Mouse (Mus musculus): ENCODE results near the gene Aldh3a1. TPM values are rescaled to one million over a fixed set of nuclear protein-coding genes. Genes with fewer than 3 reads are reported as not detected.
A peak's percentile ranks its signal among the peaks of the same experiment; 100 is the strongest.
"Not testable (repeated sequence)": the region's sequence is repeated elsewhere in the genome, so short reads cannot be mapped to it uniquely, and the experiment has no call there.

Gene Aldh3a1
- polyA plus RNA-seq, 1 experiment from 2014 or later = not detected

- no peak for ATAC-seq (ENCODE audit: insufficient read depth, low FRiP score, low TSS enrichment)
- DNase-seq (ENCODE audit: low spot score) = no peak
- Histone ChIP-seq H3K9me3 (ENCODE audit: control insufficient read depth, low read length) (no peaks in the 10 kb centered on the region), H3K4me2 (ENCODE audit: low read depth) (no peak overlapping the region), H3K36me3 (ENCODE audit: control insufficient read depth, insufficient read depth, low read length) (peaks cover 18% of the 10 kb centered on the region), H3K27me3 (ENCODE audit: control insufficient read depth, insufficient read depth, low read length) (no peaks in the 10 kb centered on the region), H3K9ac (ENCODE audit: low read length) (no peak overlapping the region), H3K4me3 (ENCODE audit: low read depth, low read length) (no peak overlapping the region), H3K27ac (ENCODE audit: low read depth, low read length) (no peak overlapping the region), H3K4me1 (ENCODE audit: control insufficient read depth, insufficient read depth, low read length) (peaks cover 10% of the 10 kb centered on the region)
- 95% methylated on average over 5 of the region's 5 CpGs for WGBS
Observed at GRCm38 (mm10) chr11:61170184-61170583, 37.2 kb upstream of the Aldh3a1 start.

DNA sequence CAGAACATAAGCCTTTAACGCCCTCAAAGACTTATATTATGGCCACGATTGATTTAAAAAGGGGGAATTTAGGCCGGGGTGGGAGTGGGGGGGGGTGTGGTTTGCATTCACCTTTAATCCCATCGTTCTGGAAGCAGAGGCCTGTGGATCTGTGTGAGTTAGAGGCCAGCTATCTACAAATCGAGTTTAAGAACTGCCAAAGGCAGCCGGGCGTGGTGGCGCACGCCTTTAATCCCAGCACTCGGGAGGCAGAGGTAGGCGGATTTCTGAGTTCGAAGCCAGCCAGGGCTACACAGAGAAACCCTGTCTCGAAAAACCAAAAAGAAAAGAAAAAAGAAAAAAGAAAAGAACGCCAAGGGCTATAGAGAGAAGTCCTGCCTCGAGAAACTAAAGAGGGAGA lies 33.9 kb upstream of the Aldh3a1 start:
- H3K27me3 ChIP-seq (ENCODE audit: control insufficient read depth, insufficient read depth, low read length); H3K4me1 ChIP-seq (ENCODE audit: control insufficient read depth, insufficient read depth, low read length); H3K27ac ChIP-seq (ENCODE audit: low read depth, low read length); H3K36me3 ChIP-seq (ENCODE audit: control insufficient read depth, insufficient read depth, low read length); H3K9me3 ChIP-seq (ENCODE audit: control insufficient read depth, low read length); H3K9ac ChIP-seq (ENCODE audit: low read length); ATAC-seq (ENCODE audit: insufficient read depth, low FRiP score, low TSS enrichment): not testable (repeated sequence)
- Histone ChIP-seq H3K4me3 (ENCODE audit: low read depth, low read length) (peak overlapping the region; percentile 99), H3K4me2 (ENCODE audit: low read depth) (peak overlapping the region; percentile 70)
- 49% methylated on average over 15 of the region's 15 CpGs for WGBS
- DNase-seq (ENCODE audit: low spot score) = peak; percentile 8

DNA sequence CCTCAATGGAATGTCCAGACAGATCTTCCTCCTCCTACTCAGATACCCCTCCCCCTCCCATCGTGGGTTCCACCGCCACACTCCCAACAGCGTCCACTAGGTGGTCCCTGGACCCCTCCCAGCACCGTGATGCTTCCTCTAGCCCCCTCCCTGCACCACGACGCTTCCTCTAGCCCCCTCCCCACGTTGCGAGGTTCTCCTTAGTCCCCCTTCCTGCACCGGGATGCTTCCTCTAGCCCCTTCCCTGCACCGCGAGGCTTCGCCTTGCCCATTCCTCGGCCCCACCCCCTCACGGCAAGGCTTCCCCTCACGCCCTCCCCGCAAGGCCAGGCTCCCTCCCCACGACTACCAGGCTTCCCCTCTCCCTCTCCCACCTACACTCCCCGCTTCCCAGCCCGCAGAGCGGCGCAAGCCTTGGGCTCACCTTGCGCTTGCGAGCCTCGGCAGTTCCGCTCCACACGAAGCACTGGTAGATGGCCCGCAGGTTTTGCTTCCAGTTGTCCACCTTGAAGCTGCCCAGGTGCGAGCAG lies 33.0 kb upstream of the Aldh3a1 start:
- Histone ChIP-seq H3K36me3 (ENCODE audit: control insufficient read depth, insufficient read depth, low read length) (peaks cover 2% of the 10 kb centered on the region; the same call in 1 of the 2 replicates), H3K27ac (ENCODE audit: low read depth, low read length) (peak overlapping the region; percentile 91), H3K27me3 (ENCODE audit: control insufficient read depth, insufficient read depth, low read length) (no peaks in the 10 kb centered on the region), H3K4me3 (ENCODE audit: low read depth, low read length) (peak overlapping the region; percentile 99), H3K9ac (ENCODE audit: low read length) (peak overlapping the region; percentile 99), H3K9me3 (ENCODE audit: control insufficient read depth, low read length) (no peaks in the 10 kb centered on the region), H3K4me2 (ENCODE audit: low read depth) (peak overlapping the region; percentile 70), H3K4me1 (ENCODE audit: control insufficient read depth, insufficient read depth, low read length) (peaks cover 10% of the 10 kb centered on the region)
- ATAC-seq (ENCODE audit: insufficient read depth, low FRiP score, low TSS enrichment) = peak; percentile 49
- 0% methylated on average over 28 of the region's 28 CpGs for WGBS
- DNase-seq (ENCODE audit: low spot score) = peak; percentile 87

GRCm38 (mm10) chr11:61174821-61175658 lies 32.3 kb upstream of the Aldh3a1 start, which contains the start of gene Usp22:
TSS of gene Usp22 (minus strand) at chr11:61175055.
- Histone ChIP-seq H3K27me3 (ENCODE audit: control insufficient read depth, insufficient read depth, low read length) (no peaks in the 10 kb centered on the region), H3K36me3 (ENCODE audit: control insufficient read depth, insufficient read depth, low read length) (peaks cover 2% of the 10 kb centered on the region; the same call in 1 of the 2 replicates), H3K9ac (ENCODE audit: low read length) (peak within 1 kb of the TSS; percentile 99), H3K9me3 (ENCODE audit: control insufficient read depth, low read length) (no peaks in the 10 kb centered on the region), H3K4me3 (ENCODE audit: low read depth, low read length) (peak within 1 kb of the TSS; percentile 99), H3K4me1 (ENCODE audit: control insufficient read depth, insufficient read depth, low read length) (peaks cover 10% of the 10 kb centered on the region), H3K4me2 (ENCODE audit: low read depth) (peak within 1 kb of the TSS; percentile 70), H3K27ac (ENCODE audit: low read depth, low read length) (peak within 1 kb of the TSS; percentile 91)
- under 1% methylated on average over 69 of the region's 69 CpGs for WGBS
- ATAC-seq (ENCODE audit: insufficient read depth, low FRiP score, low TSS enrichment) = peak; percentile 96
- peak; percentile 99 for DNase-seq (ENCODE audit: low spot score)

GRCm38 (mm10) chr11:61175778-61176177 lies 31.6 kb upstream of the Aldh3a1 start:
- peaks cover 10% of the 10 kb centered on the region for H3K4me1 ChIP-seq (ENCODE audit: control insufficient read depth, insufficient read depth, low read length)
- H3K36me3 ChIP-seq (ENCODE audit: control insufficient read depth, insufficient read depth, low read length) = peaks cover 2% of the 10 kb centered on the region; the same call in 1 of the 2 replicates
- ATAC-seq (ENCODE audit: insufficient read depth, low FRiP score, low TSS enrichment) = no peak
- H3K4me2 ChIP-seq (ENCODE audit: low read depth) = 0 out of 2 replicates have a peak overlapping the region, but pooled peaks have one; percentile 7
- H3K27me3 ChIP-seq (ENCODE audit: control insufficient read depth, insufficient read depth, low read length) = no peaks in the 10 kb centered on the region
- H3K4me3 ChIP-seq (ENCODE audit: low read depth, low read length) = no peak overlapping the region
- H3K27ac ChIP-seq (ENCODE audit: low read depth, low read length) = 0 out of 2 replicates have a peak overlapping the region, but pooled peaks have one; percentile 49
- H3K9me3 ChIP-seq (ENCODE audit: control insufficient read depth, low read length) = no peaks in the 10 kb centered on the region
- WGBS = 76% methylated on average over 5 of the region's 5 CpGs
- H3K9ac ChIP-seq (ENCODE audit: low read length) = no peak overlapping the region
- no peak for DNase-seq (ENCODE audit: low spot score)

DNA sequence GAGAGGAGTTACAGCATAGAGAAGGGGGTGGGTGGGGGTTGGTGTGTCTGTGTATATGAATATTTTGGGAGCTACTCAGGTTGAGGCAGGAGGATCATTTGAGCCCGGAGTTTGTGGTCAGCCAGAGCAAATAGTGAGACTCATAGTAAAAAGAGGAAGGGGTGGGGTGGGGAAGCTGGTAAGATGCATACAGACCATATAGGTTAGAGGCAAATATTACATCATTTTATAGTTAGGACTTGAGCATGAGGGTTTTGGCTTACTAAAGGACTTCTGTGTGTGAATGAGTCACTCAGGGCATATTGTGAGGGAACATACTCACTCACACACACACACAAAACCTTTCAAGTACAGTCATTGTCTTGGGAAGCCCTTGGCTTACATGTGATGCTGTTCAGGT lies 31.0 kb upstream of the Aldh3a1 start:
- H3K4me1 ChIP-seq (ENCODE audit: control insufficient read depth, insufficient read depth, low read length) = peaks cover 10% of the 10 kb centered on the region
- no peak overlapping the region for H3K4me3 ChIP-seq (ENCODE audit: low read depth, low read length)
- H3K36me3 ChIP-seq (ENCODE audit: control insufficient read depth, insufficient read depth, low read length) = peaks cover 2% of the 10 kb centered on the region; the same call in 1 of the 2 replicates
- H3K27me3 ChIP-seq (ENCODE audit: control insufficient read depth, insufficient read depth, low read length) = no peaks in the 10 kb centered on the region
- DNase-seq (ENCODE audit: low spot score) (no peak), ATAC-seq (ENCODE audit: insufficient read depth, low FRiP score, low TSS enrichment) (no peak)
- H3K9me3 ChIP-seq (ENCODE audit: control insufficient read depth, low read length) = no peaks in the 10 kb centered on the region
- no peak overlapping the region for H3K27ac ChIP-seq (ENCODE audit: low read depth, low read length)
- WGBS = 97% methylated on average over 1 of the region's 1 CpGs
- no peak overlapping the region for H3K4me2 ChIP-seq (ENCODE audit: low read depth)
- H3K9ac ChIP-seq (ENCODE audit: low read length) = no peak overlapping the region

- Histone ChIP-seq H3K36me3 (ENCODE audit: control insufficient read depth, insufficient read depth, low read length) (no peaks in the 10 kb centered on the region), H3K4me1 (ENCODE audit: control insufficient read depth, insufficient read depth, low read length) (no peaks in the 10 kb centered on the region), H3K4me2 (ENCODE audit: low read depth) (no peak overlapping the region), H3K9ac (ENCODE audit: low read length) (no peak overlapping the region), H3K27me3 (ENCODE audit: control insufficient read depth, insufficient read depth, low read length) (no peaks in the 10 kb centered on the region), H3K27ac (ENCODE audit: low read depth, low read length) (no peak overlapping the region), H3K4me3 (ENCODE audit: low read depth, low read length) (no peak overlapping the region), H3K9me3 (ENCODE audit: control insufficient read depth, low read length) (no peaks in the 10 kb centered on the region)
- DNase-seq (ENCODE audit: low spot score) = no peak
- 91% methylated on average over 3 of the region's 3 CpGs for whole genome bisulfite sequencing
- ATAC-seq (ENCODE audit: insufficient read depth, low FRiP score, low TSS enrichment) = no peak
Observed at GRCm38 (mm10) chr11:61180361-61180760, 27.0 kb upstream of the Aldh3a1 start.

GRCm38 (mm10) chr11:61181624-61182023 lies 25.7 kb upstream of the Aldh3a1 start:
- H3K36me3 ChIP-seq (ENCODE audit: control insufficient read depth, insufficient read depth, low read length) = no peaks in the 10 kb centered on the region
- H3K9me3 ChIP-seq (ENCODE audit: control insufficient read depth, low read length) = no peaks in the 10 kb centered on the region
- no peak overlapping the region for H3K4me2 ChIP-seq (ENCODE audit: low read depth)
- H3K27ac ChIP-seq (ENCODE audit: low read depth, low read length) = no peak overlapping the region
- no peaks in the 10 kb centered on the region for H3K27me3 ChIP-seq (ENCODE audit: control insufficient read depth, insufficient read depth, low read length)
- H3K4me1 ChIP-seq (ENCODE audit: control insufficient read depth, insufficient read depth, low read length) = no peaks in the 10 kb centered on the region
- DNase-seq (ENCODE audit: low spot score) (no peak), ATAC-seq (ENCODE audit: insufficient read depth, low FRiP score, low TSS enrichment) (no peak)
- H3K4me3 ChIP-seq (ENCODE audit: low read depth, low read length) = no peak overlapping the region
- no peak overlapping the region for H3K9ac ChIP-seq (ENCODE audit: low read length)

GRCm38 (mm10) chr11:61183820-61184219 lies 23.5 kb upstream of the Aldh3a1 start:
- H3K27ac ChIP-seq (ENCODE audit: low read depth, low read length) = no peak overlapping the region

More at GRCm38 (mm10) chr11:61183820-61184219, 23.5 kb upstream of the Aldh3a1 start:
- 75% methylated on average over 1 of the region's 1 CpGs for WGBS
- H3K9me3 ChIP-seq (ENCODE audit: control insufficient read depth, low read length) = no peaks in the 10 kb centered on the region
- H3K9ac ChIP-seq (ENCODE audit: low read length) = no peak overlapping the region
- no peaks in the 10 kb centered on the region for H3K36me3 ChIP-seq (ENCODE audit: control insufficient read depth, insufficient read depth, low read length)
- no peaks in the 10 kb centered on the region for H3K4me1 ChIP-seq (ENCODE audit: control insufficient read depth, insufficient read depth, low read length)
- no peak overlapping the region for H3K4me3 ChIP-seq (ENCODE audit: low read depth, low read length)
- ATAC-seq (ENCODE audit: insufficient read depth, low FRiP score, low TSS enrichment) = no peak
- no peaks in the 10 kb centered on the region for H3K27me3 ChIP-seq (ENCODE audit: control insufficient read depth, insufficient read depth, low read length)
- H3K4me2 ChIP-seq (ENCODE audit: low read depth) = no peak overlapping the region
- DNase-seq (ENCODE audit: low spot score) = no peak
